Mouse (Mus musculus) midbrain, postnatal 0 days (tissue): ENCODE data around the gene Rabep2. TPM values are rescaled to one million over a fixed set of nuclear protein-coding genes. Genes with fewer than 3 reads are reported as not detected.
"Not testable (repeated sequence)": the region's sequence is repeated elsewhere in the genome, so short reads cannot be mapped to it uniquely, and the experiment has no call there.

Source experiments
- ATAC-seq: fragments of 200-750 bp; cut with Nextera tagmentation; 2 replicates; pipeline ENCODE4 v1.8.0; 2017; ENCODE audit warnings: moderate number of reproducible peaks, mild to moderate bottlenecking, moderate TSS enrichment, moderate library complexity; ENCODE audit not compliant: low FRiP score
- DNase-seq: peaks from one replicate; pipeline ENCODE4 v3.0.0-alpha.2; 2015; ENCODE audit warnings: low spot score
- H3K27ac ChIP-seq: fragments of 300-500 bp; sonication (generic); 2 replicates; pipeline ENCODE4 v1.5.1; 2014; ENCODE audit warnings: low read depth, mild to moderate bottlenecking, low read length, mixed read lengths
- H3K27me3 ChIP-seq: fragments of 300-500 bp; sonication (generic); 2 replicates; pipeline ENCODE4 v1.6.1; 2014; ENCODE audit warnings: low read length, control low read depth, mixed read lengths; ENCODE audit not compliant: insufficient read depth
- H3K36me3 ChIP-seq: fragments of 300-500 bp; sonication (generic); 2 replicates; pipeline ENCODE4 v1.6.1; 2014; ENCODE audit warnings: low read length, control low read depth, mixed read lengths; ENCODE audit not compliant: insufficient read depth
- H3K4me1 ChIP-seq: fragments of 300-500 bp; sonication (generic); 2 replicates; pipeline ENCODE4 v1.6.1; 2014; ENCODE audit warnings: mild to moderate bottlenecking, control low read depth, antibody characterized with exemption, low read length, mixed read lengths; ENCODE audit not compliant: insufficient read depth
- H3K4me2 ChIP-seq: fragments of 300-500 bp; sonication (generic); 2 replicates; pipeline ENCODE4 v1.6.1; 2014; ENCODE audit warnings: low read depth, mild to moderate bottlenecking, low read length, mixed read lengths; ENCODE audit not compliant: poor library complexity, severe bottlenecking
- H3K4me3 ChIP-seq: fragments of 300-500 bp; sonication (generic); 2 replicates; pipeline ENCODE4 v1.5.1; 2014; ENCODE audit warnings: low read depth, mild to moderate bottlenecking, low read length, moderate library complexity
- H3K9ac ChIP-seq: fragments of 300-500 bp; sonication (generic); replicated peaks from 2 replicates; pipeline ENCODE4 v1.6.1; 2014; ENCODE audit warnings: mild to moderate bottlenecking, low read length, moderate library complexity, mixed read lengths; ENCODE audit not compliant: poor library complexity, severe bottlenecking
- H3K9me3 ChIP-seq: fragments of 300-500 bp; sonication (generic); 2 replicates; pipeline ENCODE4 v1.6.1; 2016; ENCODE audit warnings: low read length, control low read depth
- CTCF ChIP-seq: IDR thresholded peaks from 2 replicates; pipeline ENCODE4 v1.5.1; 2016; ENCODE audit warnings: antibody characterized with exemption, mild to moderate bottlenecking
- WGBS: fragments of 180-500 bp; shearing (Covaris S2); extraction: QIAGEN DNeasy Blood & Tissue Kit; methylation state at CpG from one replicate; pipeline ENCODE4 v1.1.7; 2014; 5-methylcytosine and 5-hydroxymethylcytosine counted together
- polyA plus RNA-seq: library from polyadenylated mRNA; unstranded; fragments of >200 nt; fragmentation: Nextera tagmentation; extraction: Ambion mirVana; gene quantifications from 2 replicates; pipeline ENCODE4 v1.2.1, GENCODE M21; 2015
- total RNA-seq: library from RNA; depleted of rRNA; stranded (reverse); fragments of >200 nt; gene quantifications from 2 replicates; pipeline ENCODE4 v1.2.3, GENCODE M21; 2014

The Rabep2 gene
- total and polyA plus RNA-seq, 2 experiments from 2014 or later, result 18.5 to 21.0 TPM

DNA sequence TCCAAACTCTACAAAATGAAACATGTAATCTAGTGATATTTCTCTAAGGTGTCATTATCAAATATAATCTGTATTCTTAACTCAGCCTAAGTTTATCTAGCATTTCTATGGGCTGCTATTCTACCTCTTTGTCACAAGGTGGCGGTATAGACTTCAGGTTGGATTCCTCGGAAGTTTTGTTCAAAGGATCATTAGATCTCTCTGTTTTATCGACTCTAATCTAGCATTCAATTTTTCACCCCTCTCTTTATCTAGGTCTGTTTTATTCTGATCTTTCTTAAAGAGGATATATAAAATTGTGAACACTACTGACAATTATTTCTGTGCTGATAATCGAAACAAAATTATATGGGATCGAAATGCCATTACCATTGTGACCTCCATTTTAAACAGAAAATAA lies 53.1 kb downstream of the Rabep2 start:
- H3K9ac ChIP-seq, result no peak overlapping the region
- 23% methylated on average over 5 of the region's 5 CpGs for WGBS
- peak; percentile 77 for TF ChIP-seq CTCF
- H3K4me3 ChIP-seq, result no peak overlapping the region
- DNase-seq (peak; percentile 32), ATAC-seq (no peak)
- no peaks in the 10 kb centered on the region for H3K9me3 ChIP-seq
- no peaks in the 10 kb centered on the region for H3K4me1 ChIP-seq
- H3K27ac ChIP-seq, result no peak overlapping the region
- H3K27me3 ChIP-seq, result no peaks in the 10 kb centered on the region
- H3K36me3 ChIP-seq, result no peaks in the 10 kb centered on the region
- H3K4me2 ChIP-seq, result 0 out of 2 replicates have a peak overlapping the region, but pooled peaks have one; percentile 78

DNA sequence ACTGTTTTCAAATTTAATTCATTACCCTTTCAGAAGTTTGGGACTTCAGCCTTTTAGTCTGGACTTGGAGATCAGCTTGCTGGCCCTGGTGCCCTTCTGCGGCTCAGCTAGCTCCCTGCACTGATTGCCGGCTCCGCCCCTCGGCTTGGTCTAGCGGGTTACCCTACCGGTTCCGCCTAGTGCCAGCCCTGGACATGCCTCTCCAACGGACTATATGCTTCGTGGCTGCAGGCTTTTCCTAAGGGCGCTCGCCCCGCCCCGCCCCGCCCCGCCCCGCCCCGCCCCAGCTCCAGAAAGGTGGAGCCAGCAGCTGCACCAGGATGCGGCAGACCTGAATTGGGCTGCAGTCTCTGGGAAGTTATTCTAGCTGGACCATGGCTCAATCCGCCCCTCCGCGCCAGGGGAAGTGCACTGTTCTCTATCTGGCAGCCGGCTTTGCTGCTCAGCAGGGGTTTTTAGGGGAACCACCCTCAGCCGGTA lies 53.9 kb downstream of the Rabep2 start:
- Histone ChIP-seq H3K9ac (peak overlapping the region; percentile 39), H3K4me1 (no peaks in the 10 kb centered on the region), H3K9me3 (no peaks in the 10 kb centered on the region), H3K4me3 (peak overlapping the region; percentile 32), H3K4me2 (peak overlapping the region; percentile 78), H3K27me3 (no peaks in the 10 kb centered on the region), H3K27ac (0 out of 2 replicates have a peak overlapping the region, but pooled peaks have one; percentile 32), H3K36me3 (no peaks in the 10 kb centered on the region)
- DNase-seq (peak; percentile 53), ATAC-seq (no peak)
- WGBS, result 1% methylated on average over 22 of the region's 23 CpGs
- TF ChIP-seq CTCF, result no peak

GRCm38 (mm10) chr7:126487052-126487483 lies 58.5 kb downstream of the Rabep2 start, which contains the start of gene Tufm:
Gene Tufm (plus strand): TSS chr7:126487361.
- Histone ChIP-seq H3K27ac (peak within 1 kb of the TSS; percentile 78), H3K9me3 (no peaks in the 10 kb centered on the region), H3K36me3 (peaks cover 9% of the 10 kb centered on the region), H3K27me3 (no peaks in the 10 kb centered on the region), H3K4me3 (peak within 1 kb of the TSS; percentile 46), H3K4me2 (peak within 1 kb of the TSS; percentile 81), H3K4me1 (0 out of 2 replicates have a peak, but pooled peaks cover 2% of the 10 kb centered on the region), H3K9ac (peak within 1 kb of the TSS; percentile 73)
- DNase-seq, result peak; percentile 99
- peak; percentile 67 for TF ChIP-seq CTCF
- peak; percentile 95 for ATAC-seq
- WGBS, result 0% methylated on average over 32 of the region's 32 CpGs

- peak overlapping the region; percentile 73 for H3K9ac ChIP-seq
- peak overlapping the region; percentile 46 for H3K4me3 ChIP-seq
- H3K4me2 ChIP-seq, result peak overlapping the region; percentile 81
- H3K27ac ChIP-seq, result peak overlapping the region; percentile 68; the same call in 1 of the 2 replicates
- 21% methylated on average over 21 of the region's 25 CpGs for WGBS
- DNase-seq, H3K9me3 ChIP-seq, H3K27me3 ChIP-seq, H3K4me1 ChIP-seq: not testable (repeated sequence)
- ATAC-seq, result peak; percentile 19; the same call in 1 of the 2 replicates
- H3K36me3 ChIP-seq, result peaks cover 16% of the 10 kb centered on the region
Measured at GRCm38 (mm10) chr7:126487617-126488385, 59.2 kb downstream of the Rabep2 start.

DNA sequence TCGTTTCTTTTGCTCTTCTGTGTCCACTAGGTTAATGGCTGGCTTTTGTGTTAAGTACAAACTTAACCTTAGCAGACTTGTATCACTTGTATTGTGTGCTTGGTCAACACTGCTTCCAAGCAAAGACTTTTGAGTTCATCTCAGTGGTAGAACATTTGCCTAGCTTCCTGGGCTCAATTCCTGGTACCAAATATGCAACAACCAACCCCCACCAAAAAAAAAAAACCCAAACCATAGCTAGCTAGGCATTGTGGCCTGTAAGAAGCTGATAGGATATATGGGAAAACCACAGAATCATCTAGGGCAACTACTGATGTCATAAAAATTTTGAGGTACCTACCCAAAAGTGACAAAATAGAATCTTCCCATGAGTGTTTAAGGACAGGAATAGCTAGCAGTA lies 62.4 kb downstream of the Rabep2 start:
- ATAC-seq, result no peak

GRCm38 (mm10) chr7:126491973-126492372 lies 63.4 kb downstream of the Rabep2 start:
- peaks cover 57% of the 10 kb centered on the region for H3K36me3 ChIP-seq
- H3K9me3 ChIP-seq, result no peaks in the 10 kb centered on the region
- no peak overlapping the region for H3K9ac ChIP-seq
- 59% methylated on average over 11 of the region's 11 CpGs for WGBS
- no peak overlapping the region for H3K4me3 ChIP-seq
- DNase-seq (no peak), ATAC-seq (0 out of 2 replicates have a peak, but pooled peaks have one; percentile 4)
- no peak overlapping the region for H3K27ac ChIP-seq
- no peak overlapping the region for H3K4me2 ChIP-seq
- 0 out of 2 replicates have a peak, but pooled peaks cover 2% of the 10 kb centered on the region for H3K4me1 ChIP-seq
- TF ChIP-seq CTCF, result no peak
- no peaks in the 10 kb centered on the region for H3K27me3 ChIP-seq

More for the DNA sequence above, 62.4 kb downstream of the Rabep2 start:
- Histone ChIP-seq H3K9ac (no peak overlapping the region), H3K4me3 (no peak overlapping the region), H3K4me2 (no peak overlapping the region), H3K36me3 (peaks cover 48% of the 10 kb centered on the region), H3K27ac (no peak overlapping the region), H3K4me1 (0 out of 2 replicates have a peak, but pooled peaks cover 2% of the 10 kb centered on the region), H3K27me3 (no peaks in the 10 kb centered on the region), H3K9me3 (no peaks in the 10 kb centered on the region)
- 70% methylated on average over 1 of the region's 1 CpGs for WGBS
- no peak for DNase-seq
- TF ChIP-seq CTCF, result no peak
